Mouse (Mus musculus) layer of hippocampus, postnatal 36 days (tissue): ENCODE measurements around the gene Abcc4. TPM values are rescaled to one million over a fixed set of nuclear protein-coding genes. Genes with fewer than 3 reads are reported as not detected.
"Not testable (repeated sequence)": the region's sequence is repeated elsewhere in the genome, so short reads cannot be mapped to it uniquely, and the experiment has no call there.

Source experiments
- DNase-seq, 2 experiments: peaks; one replicate each; pipeline ENCODE4 v3.0.0; 2022
- total RNA-seq, 2 experiments: library from RNA; stranded (reverse); gene quantifications; 2 replicates each; pipeline ENCODE4 v1.2.3; 2021

Abcc4 gene
- total RNA-seq, 2 experiments from 2014 or later = 8.2 to 10.4 TPM

DNA sequence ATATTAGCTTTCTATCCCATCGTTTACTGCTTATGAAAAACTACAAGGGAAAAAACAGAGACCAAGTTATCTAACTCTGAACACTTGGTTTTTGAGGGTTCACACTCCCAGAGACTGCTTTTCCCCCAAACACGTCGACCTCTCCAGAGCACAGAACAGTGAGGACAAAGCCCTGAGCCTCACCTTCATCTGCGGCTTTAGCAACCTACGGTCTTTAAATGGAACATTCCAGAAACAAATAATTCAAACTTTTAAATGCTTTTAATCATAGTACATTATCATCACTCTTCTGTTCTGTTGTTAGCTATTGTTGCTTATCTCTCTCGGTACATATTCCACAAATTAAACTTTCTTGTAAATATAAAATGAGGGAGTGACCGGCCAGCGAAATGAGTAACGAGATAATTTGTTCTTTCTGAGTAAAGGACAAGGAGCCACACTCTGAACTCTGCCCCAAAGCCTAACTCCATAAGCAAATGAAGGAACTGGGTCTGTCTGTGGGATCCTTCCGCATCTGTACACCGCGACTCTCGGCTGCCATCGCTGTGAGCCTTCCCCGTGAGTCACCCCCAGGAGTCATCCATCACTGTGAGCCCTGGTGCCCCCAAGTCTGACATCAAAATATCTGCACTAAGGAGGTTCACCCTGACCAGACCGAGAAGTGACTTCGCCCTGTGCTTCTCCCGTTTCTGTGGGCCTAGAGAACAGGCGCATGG lies 126.8 kb downstream of the Abcc4 start:
- no peak for DNase-seq

GRCm38 (mm10) chr14:118577895-118578294 lies 128.1 kb downstream of the Abcc4 start:
- DNase-seq = no peak

DNA sequence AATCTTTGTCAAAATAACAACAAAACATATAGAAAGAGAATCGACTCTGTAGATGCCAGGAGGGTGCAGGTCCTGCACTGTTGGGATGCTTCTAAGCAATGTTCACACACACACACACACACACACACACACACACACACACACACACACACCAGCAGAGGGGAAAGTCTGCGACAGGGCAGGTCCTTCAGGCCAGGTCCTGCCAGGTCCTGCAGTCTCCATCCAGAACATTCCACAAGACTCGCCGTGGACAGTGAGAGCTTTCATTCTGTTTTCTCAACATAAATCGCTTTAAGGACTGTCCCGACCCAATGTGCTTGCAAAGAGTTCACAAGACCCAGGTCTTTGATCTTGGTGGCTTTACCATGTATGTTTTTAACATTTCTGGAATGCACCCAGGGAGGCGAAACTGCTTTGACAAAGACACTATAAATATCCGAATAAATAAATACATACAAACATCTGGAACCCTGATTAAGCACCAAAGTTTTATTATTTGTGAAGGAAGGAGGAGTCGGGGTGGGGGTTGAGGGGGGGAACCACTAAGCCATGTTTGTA lies 133.3 kb downstream of the Abcc4 start:
- DNase-seq = no peak

GRCm38 (mm10) chr14:118569586-118569985 lies 136.4 kb downstream of the Abcc4 start:
- DNase-seq = no peak

- DNase-seq = no peak
These were observed 137.8 kb downstream of the Abcc4 start for GRCm38 (mm10) chr14:118568116-118568673.

DNA sequence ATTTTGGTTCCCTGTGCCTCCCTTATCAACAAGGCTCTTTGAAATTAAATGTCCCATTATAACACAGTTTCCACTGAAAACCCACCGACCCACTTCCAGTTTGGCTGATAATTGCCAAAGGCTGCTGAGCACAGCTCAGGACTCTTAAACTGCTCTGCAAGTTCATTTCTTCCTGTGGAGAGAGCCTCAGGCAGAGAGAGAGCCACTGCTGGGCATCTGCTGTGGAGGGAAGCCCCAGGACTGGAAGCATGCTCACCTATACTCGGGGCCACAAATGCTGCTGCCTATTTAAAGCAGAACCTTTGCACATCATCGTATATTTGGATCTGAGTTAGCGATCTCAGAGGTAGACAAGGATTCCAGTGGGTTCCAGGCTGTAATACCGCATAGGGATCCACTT lies 139.2 kb downstream of the Abcc4 start:
- no peak for DNase-seq

GRCm38 (mm10) chr14:118566214-118566688 lies 139.8 kb downstream of the Abcc4 start:
- DNase-seq = peak; percentile 24 to 36

GRCm38 (mm10) chr14:118565696-118566095 lies 140.3 kb downstream of the Abcc4 start:
- no peak for DNase-seq

DNA sequence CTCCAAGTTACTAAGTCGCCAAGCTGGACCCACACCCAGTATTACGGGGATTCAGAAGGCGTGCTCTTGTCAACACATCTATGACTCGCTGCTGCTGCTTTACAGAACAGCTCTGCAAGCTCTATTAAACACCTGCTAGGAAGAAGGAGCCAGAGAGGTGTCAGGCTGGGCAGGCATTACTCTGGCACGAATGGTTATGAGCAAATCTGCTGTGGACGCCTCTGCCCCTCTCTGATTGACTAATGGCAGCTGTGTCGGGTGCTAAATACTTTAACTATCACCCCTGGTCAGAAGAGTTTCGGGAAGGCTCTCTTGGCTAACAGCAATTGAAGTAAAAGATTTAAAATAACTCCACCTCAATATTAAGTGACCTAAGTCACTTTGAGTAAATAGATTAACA lies 142.4 kb downstream of the Abcc4 start:
- DNase-seq = no peak

DNA sequence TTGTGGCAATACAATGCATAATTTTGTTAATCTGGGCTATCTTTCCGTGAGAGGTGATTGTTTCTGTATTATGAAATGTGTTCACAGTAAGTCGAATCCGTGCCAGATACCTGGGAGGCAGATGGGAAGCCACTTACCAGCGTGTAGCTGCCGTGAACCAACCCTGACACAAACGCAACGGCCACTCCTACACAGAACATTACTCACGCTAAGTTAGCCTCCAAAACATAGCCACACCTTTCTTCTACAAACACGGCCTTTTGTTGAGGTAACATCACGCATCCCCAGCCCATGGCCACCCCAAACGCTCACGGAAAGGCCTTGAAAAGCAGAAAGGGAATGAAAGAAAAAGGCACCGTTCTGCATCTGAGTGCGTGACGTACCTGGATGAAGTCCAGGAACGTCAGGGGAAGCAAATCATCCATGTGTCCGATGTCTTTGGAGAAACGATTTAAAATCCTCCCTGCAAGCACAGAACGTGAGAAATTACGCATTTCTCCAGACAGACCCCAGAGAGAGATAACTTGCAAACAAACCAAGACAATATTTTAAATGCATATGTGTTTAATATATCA lies 153.0 kb downstream of the Abcc4 start:
- no peak for DNase-seq

DNA sequence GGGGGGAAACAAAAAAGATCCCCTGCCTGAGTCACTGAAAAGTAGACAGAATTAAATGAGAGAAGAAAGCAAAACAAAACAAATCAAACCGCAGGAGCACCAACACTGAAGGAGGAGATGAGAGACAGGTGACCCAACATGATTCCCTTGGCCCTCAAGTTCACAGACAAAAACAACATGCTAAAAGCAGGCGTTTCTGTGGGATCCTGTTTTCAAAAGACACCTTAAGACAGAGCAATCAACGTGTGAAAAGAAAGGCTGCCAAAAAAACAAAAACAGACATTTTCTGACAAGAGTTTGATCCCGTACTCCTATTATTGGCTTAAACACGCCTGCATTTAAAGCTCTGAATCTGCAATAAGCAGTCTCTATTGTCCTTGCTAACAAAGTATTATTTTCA lies 153.6 kb downstream of the Abcc4 start:
- no peak for DNase-seq

DNA sequence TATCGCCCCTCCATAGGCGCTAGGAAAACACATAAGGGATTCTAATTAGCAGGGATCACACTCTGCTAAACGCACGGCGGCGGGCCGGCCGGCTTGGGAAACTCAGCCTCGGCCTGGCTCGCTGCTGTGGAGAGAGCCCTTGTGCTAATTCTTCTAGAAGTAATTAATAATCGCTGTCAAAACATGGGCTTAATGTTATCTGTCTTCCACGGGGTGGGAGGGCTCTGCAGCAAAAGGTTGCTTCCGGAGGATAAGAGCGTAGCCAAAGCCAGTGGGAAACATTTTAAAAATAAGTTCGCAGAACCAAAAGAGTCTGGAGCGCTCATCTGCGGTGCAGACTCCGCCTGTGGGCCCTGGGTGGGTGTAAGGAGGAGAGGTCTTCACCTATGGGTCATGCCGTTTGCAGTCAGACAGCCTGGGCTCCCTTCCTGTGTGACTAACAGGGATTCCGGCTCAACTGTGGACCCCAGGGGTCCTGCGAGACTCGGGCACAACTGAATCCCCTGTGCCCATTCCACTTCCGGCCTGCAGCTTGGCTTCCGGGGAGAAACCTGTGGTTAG lies 154.2 kb downstream of the Abcc4 start:
- no peak for DNase-seq

DNA sequence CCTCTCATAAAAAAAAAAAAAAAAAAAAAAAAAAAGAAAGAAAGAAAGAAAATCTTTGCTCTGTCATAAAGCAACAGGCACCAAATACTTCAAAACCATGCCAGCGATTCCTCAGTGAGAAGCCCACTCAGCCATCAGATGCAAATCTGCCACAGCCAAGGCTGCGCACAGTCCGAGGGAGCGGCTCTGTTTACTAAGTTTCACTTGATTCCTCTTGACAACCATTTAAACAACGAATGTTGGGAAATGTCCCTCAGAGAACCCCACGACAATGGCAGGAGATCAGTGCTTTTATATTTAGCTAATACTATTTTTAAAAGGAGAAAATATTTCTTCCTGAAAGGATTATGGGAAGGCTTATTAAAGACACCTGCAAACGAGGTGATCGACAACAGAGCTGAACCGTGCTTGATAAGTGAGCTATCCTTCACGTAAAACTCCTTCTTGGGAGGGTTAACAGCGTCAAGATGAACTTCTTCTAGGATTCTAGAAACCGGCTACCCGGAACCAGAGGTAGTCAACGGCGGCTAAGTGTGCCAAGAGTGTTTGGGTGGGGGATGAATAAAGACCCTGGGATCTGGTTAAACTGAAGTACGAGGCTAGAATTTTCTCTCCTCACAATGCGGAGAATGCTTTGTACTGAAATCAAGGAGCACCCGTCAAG lies 154.8 kb downstream of the Abcc4 start:
- no peak for DNase-seq

- DNase-seq = no peak
These were observed 161.5 kb downstream of the Abcc4 start for GRCm38 (mm10) chr14:118544493-118544892.

DNA sequence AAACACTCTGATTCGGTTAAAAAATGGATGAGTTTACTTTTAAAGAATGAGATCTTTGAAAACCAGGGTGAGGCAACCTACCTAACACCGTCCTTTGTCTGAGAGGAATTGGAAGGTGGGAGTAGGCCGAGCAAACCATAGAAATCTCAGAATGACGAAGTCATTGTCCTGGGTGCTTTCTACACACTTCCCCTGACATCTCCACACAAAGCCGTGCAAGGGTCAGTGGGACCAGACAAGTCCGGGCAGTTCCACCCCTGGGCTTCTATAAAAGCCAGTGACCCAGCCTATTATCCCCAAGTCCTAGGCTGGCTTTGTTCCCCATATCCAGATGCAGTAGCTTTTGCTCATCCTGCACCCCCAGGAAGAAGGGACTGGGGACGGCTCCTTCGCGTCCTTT lies 163.1 kb downstream of the Abcc4 start:
- no peak for DNase-seq

DNA sequence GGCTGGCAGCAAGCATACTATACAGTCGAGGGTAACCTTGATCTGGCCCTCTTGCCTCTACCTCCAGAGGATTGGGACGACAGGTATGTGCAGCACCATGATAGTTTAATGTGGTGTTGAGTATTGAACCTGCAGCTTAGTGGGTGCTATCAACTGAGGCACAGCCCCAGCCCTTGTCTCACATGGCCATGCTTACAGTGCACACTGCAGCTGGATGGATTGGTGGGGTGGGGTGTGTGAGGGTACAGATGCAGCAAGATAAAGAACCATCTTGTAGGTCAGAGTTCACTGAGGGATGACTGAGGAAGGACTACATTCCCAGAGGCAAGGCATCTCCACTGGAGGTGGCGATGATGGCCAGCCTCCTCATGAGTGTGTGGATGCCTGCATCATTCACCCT lies 174.5 kb downstream of the Abcc4 start:
- DNase-seq = no peak

DNA sequence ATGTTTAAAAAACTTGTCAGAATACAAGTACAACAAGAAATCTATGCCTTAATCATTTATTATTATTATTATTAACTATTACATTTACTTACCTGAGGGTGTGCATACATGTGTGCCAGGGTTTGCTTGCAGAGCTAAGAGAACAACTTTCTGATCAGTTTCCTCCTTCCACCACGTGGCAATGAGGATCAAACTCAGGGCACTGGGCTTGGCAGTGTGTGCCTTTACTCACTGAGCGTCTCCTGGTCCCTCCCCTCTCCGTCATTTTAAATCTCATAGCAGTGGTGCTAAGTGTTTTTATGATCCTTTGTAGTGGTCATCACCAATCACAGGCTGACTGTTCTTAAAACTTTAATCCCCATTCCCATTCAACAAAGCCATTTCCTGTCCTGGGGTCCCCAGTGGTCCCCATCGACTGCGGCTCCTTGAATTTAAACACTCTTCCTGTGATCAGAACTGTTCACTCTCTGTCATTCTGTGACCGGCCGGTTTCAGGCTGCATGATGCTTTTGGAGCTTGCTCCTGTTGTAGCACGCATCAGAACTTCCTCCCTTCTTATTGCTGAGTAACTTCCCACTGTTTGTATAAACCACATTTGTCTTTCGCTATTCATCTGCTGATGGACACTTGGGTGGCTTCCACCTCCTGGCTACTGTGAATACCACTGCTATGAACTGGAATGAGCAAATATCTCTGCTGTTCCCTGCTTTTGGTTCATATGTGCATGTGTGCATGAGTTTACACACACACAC lies 191.6 kb downstream of the Abcc4 start:
- no peak for DNase-seq

DNA sequence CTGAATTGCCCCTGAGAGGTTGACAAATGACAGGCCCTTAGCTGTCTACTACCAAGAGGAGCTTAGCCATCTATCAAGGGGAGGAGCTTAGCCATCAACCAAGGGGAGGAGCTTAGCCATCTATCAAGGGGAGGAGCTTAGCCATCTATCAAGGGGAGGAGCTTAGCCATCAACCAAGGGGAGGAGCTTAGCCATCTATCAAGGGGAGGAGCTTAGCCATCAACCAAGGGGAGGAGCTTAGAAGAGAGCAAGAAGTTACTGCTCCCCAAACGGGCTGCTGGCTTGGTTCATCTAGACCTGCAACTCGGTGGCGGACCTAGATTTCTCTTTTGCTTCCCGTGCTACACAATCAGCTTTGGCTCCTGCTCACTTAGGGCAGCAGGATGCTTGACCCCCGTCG lies 194.3 kb downstream of the Abcc4 start:
- DNase-seq = not testable (repeated sequence)

GRCm38 (mm10) chr14:118510793-118511192 lies 195.2 kb downstream of the Abcc4 start:
- DNase-seq = no peak

DNA sequence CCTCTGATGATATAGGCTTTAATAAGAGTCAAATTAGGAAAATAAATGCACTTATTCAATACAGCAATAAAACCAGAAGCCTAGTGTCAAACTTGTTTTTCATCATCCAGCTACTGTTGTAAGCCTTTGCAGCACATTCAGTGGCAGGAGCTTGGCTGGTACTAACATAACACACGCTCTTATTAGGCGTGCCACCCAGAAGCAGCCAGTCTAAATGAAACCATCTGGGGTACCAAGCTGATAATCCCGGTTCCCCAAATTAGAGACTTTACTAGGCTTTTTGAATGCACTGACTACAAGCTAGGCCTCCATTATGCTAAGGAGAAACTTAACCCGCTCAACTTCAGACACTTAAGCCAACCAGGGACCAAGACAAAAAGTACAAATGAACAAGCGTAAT lies 195.8 kb downstream of the Abcc4 start:
- peak in 1 of 2 experiments; percentile 8 for DNase-seq

- DNase-seq = no peak
These were observed 198.2 kb downstream of the Abcc4 start for GRCm38 (mm10) chr14:118507829-118508228.

- peak in 1 of 2 experiments; percentile 4 for DNase-seq
These were observed 199.3 kb downstream of the Abcc4 start for GRCm38 (mm10) chr14:118506591-118507146.
